11 mouse cellular contexts compared by ENCODE assay signal in the genomic region with DNA sequence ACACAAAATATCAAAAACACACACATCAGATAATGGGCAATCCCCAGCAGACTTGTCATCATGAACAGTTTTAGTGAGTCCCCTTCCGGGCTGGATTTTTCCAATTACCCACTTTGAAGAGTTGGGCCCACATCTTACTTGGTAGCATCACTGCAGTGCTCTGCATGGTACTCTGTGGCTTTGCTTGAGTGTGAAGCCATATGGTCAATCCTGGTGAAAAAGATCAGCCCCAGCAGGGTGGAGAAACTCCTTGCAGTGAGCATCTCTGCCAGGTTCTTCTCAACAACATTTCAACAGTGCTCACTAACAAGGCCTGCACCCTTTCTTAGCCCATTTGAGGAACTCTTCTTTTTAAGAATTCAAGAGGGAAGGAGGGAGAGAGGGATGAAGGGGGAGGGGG.
"Had no signal": no experiment of that assay in that cellular context is flagged by ENCODE, and none has a peak within 500 bp of the region (broad histone marks: within the 10 kb centered on the region; RNA-seq: fewer than 3 reads in every experiment).

No protein-coding gene starts in this region.

- DNase-seq: gastrocnemius, postnatal 25 days; heart, adult 18-20 months; heart, postnatal 10 days; heart, postnatal 4 days; kidney, adult 18-20 months; kidney, adult 8-10 months; kidney, postnatal 10 days; kidney, postnatal 25 days; kidney, postnatal 4 days; left cerebral cortex, postnatal 4 days; lung, adult 18-20 months had no signal
